Mouse (Mus musculus): ENCODE data around the gene Tle2.

GRCm38 (mm10) chr10:81564216-81564615, 10.1 kb upstream of the Tle2 start:
- no peak for TF ChIP-seq EP300 (IDR thresholded peaks at IDR 0.05)
- no peak for TF ChIP-seq CTCF (IDR thresholded peaks at IDR 0.05)

Measured in lung, postnatal 0 days (tissue).